Mouse (Mus musculus) bone marrow, adult 2 months (tissue): Measurements from ENCODE around the gene Zranb1. TPM values are rescaled to one million over a fixed set of nuclear protein-coding genes. Genes with fewer than 3 reads are reported as not detected.

Experiments
- H3K27ac ChIP-seq: fragments of 200-500 bp; 2 replicates; pipeline ENCODE4 v1.5.1; 2012; ENCODE audit warnings: low read depth, mild to moderate bottlenecking, control low read depth, inconsistent platforms, low read length; ENCODE audit not compliant: control insufficient read depth, poor library complexity, insufficient read depth
- H3K4me1 ChIP-seq: fragments of 200-500 bp; 2 replicates; pipeline ENCODE4 v1.6.1; 2011; ENCODE audit warnings: low read length; ENCODE audit not compliant: control insufficient read depth, insufficient read depth
- H3K4me3 ChIP-seq: fragments of 200-500 bp; replicated peaks from 2 replicates; pipeline ENCODE3; 2011; ENCODE audit warnings: mild to moderate bottlenecking, low read depth, low read length, control low read depth; ENCODE audit not compliant: control insufficient read depth
- CTCF ChIP-seq: fragments of 200-500 bp; IDR thresholded peaks from 2 replicates; pipeline ENCODE4 v1.5.1; 2011; ENCODE audit warnings: low read length, control low read depth; ENCODE audit not compliant: control insufficient read depth, insufficient read depth
- POLR2A ChIP-seq: fragments of 200-500 bp; IDR thresholded peaks from 2 replicates; pipeline ENCODE4 v1.6.1; 2011; ENCODE audit warnings: low read depth, mild to moderate bottlenecking, control low read depth, low read length, borderline replicate concordance; ENCODE audit not compliant: control insufficient read depth
- WGBS: fragments of 180-500 bp; shearing (Covaris S2); methylation state at CpG from one replicate; pipeline ENCODE4 v1.1.7; 2018; 5-methylcytosine and 5-hydroxymethylcytosine counted together
- polyA plus RNA-seq: library from polyadenylated mRNA; stranded (reverse); fragments of >200 nt; gene quantifications from 2 replicates; pipeline ENCODE4 v1.2.4, GENCODE M21; 2011; ENCODE audit warnings: low replicate concordance; ENCODE audit not compliant: missing spikeins, insufficient read depth, insufficient read length

Zranb1 gene
- polyA plus RNA-seq, 1 experiment: 50.2 TPM

DNA sequence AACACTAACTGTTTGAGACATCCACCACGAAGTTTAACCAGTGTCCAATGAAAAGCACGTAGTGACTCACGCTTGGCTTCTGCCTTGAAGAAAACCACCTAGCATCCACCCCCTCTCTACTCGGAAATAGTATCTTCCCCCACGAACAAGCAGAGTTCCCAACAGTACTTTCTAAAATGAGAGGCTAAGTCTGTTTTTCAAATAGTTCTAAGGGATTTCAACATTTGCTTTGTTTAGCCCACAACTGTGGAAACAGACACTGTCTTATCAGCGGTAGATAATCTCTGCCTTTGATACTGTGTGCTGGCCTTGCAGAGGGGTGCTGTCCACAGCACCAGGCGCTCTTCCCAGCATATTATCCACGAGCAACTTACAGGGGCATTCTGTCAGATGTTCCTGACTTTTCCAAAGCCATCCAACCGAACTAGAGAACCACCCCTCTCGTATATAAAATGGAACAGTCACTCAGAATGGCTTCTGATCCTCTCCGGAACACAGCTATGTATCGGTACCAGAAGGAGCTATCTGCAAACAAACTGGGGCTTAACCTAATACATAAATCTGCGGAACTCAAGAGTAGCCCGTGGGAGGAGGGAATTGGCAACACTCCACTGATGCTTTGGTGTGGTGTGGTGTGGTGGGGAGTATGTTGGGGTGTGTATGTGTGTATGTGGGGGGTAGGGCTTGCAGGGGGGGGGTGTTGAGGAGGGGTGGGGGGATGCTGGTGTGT is 81.9 kb downstream of the Zranb1 start:
- no peak overlapping the region for H3K4me3 ChIP-seq
- no peak for TF ChIP-seq CTCF
- no peak for TF ChIP-seq POLR2A
- no peak overlapping the region for H3K27ac ChIP-seq
- WGBS: 72% methylated on average over 14 of the region's 14 CpGs
- no peaks in the 10 kb centered on the region for H3K4me1 ChIP-seq

GRCm38 (mm10) chr7:133013923-133014322 is 83.0 kb downstream of the Zranb1 start:
- Histone ChIP-seq H3K4me3 (no peak overlapping the region), H3K27ac (no peak overlapping the region), H3K4me1 (no peaks in the 10 kb centered on the region)
- WGBS: 88% methylated on average over 10 of the region's 10 CpGs
- TF ChIP-seq CTCF (no peak), POLR2A (no peak)

- Histone ChIP-seq H3K27ac (no peak overlapping the region), H3K4me1 (no peaks in the 10 kb centered on the region), H3K4me3 (no peak overlapping the region)
- no peak for TF ChIP-seq POLR2A
- no peak for TF ChIP-seq CTCF
- WGBS: 90% methylated on average over 14 of the region's 14 CpGs
These were observed 83.7 kb downstream of the Zranb1 start for GRCm38 (mm10) chr7:133014631-133015030.

GRCm38 (mm10) chr7:133015416-133016070 is 84.6 kb downstream of the Zranb1 start:
- no peaks in the 10 kb centered on the region for H3K4me1 ChIP-seq
- 84% methylated on average over 7 of the region's 7 CpGs for whole genome bisulfite sequencing
- H3K27ac ChIP-seq: no peak overlapping the region
- TF ChIP-seq POLR2A (no peak), CTCF (no peak)
- H3K4me3 ChIP-seq: no peak overlapping the region

- TF ChIP-seq CTCF: no peak
- TF ChIP-seq POLR2A: no peak
- WGBS: 89% methylated on average over 7 of the region's 7 CpGs
- no peaks in the 10 kb centered on the region for H3K4me1 ChIP-seq
- no peak overlapping the region for H3K27ac ChIP-seq
- H3K4me3 ChIP-seq: no peak overlapping the region
These were observed 88.0 kb downstream of the Zranb1 start for GRCm38 (mm10) chr7:133018961-133019360.

DNA sequence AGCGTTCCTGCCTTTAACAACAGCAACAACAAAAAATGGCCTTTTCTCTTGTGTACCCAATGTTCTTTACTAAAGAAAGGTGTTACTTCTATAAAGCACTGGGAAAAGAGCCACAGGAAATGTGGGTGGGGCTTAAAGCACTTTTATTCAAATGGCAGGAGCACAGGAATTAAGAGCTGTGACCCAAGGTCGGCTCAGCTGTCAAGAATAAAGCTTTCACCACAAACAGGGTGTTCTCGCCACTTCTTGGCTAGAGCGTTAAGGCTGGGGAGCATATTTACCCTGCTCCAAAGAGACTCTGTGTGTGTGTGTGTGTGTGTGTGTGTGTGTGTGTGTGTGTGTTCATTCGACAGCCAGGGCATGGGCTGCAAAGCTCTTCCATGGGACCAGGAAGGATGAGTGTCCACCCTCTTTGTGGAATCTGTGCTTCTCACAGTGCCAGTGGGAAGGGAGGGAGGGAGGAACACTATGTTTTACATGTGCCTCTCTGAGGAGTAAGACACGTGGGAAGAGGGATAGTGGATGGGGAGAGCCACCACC is 88.6 kb downstream of the Zranb1 start:
- Histone ChIP-seq H3K4me1 (no peaks in the 10 kb centered on the region), H3K27ac (no peak overlapping the region), H3K4me3 (no peak overlapping the region)
- 59% methylated on average over 6 of the region's 6 CpGs for WGBS
- TF ChIP-seq CTCF (no peak), POLR2A (no peak)

DNA sequence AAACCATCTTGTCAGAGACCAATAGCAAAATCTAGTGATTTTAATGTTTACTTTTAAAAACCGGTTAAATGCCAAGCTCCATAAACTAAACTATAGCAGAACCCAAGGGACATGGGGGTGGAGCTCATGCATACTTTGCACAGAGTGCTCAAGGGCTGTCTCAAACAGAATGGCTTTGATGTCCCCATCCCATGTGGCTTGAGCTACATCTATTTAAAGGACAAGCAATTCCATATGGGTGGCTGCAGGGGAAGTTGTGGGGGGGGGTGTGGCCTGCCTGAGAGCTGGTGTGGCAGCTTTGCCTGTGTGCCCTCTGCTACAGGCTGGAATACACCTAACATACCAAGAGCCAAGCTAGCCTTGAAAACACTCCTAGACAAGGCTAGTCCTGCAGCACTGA is 93.8 kb downstream of the Zranb1 start:
- no peaks in the 10 kb centered on the region for H3K4me1 ChIP-seq
- no peak overlapping the region for H3K27ac ChIP-seq
- 67% methylated on average over 1 of the region's 1 CpGs for WGBS
- TF ChIP-seq POLR2A (no peak), CTCF (no peak)
- H3K4me3 ChIP-seq: no peak overlapping the region

DNA sequence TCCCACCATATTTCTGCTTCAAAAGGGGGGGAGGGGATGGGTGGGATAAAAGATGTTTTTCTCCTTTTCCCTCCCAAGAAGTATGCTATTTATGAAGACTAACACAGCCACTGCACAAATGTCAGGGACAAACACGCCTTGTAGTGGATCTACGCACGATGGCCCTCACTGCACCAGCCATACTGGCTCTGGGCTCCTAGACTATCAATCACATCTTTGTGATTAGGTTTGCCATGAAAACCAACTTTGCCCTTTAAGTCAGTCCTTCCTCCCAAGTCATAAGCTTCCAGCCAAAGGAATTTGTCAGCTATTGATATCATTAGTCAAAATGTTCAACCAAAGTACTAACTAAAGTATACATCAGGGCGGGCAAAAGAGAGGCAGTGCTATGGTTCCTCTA is 97.0 kb downstream of the Zranb1 start:
- Histone ChIP-seq H3K4me1 (no peaks in the 10 kb centered on the region), H3K4me3 (no peak overlapping the region), H3K27ac (no peak overlapping the region)
- 83% methylated on average over 4 of the region's 4 CpGs for WGBS
- no peak for TF ChIP-seq CTCF
- TF ChIP-seq POLR2A: no peak

GRCm38 (mm10) chr7:133029004-133029403 is 98.1 kb downstream of the Zranb1 start:
- TF ChIP-seq CTCF (no peak), POLR2A (no peak)
- H3K4me3 ChIP-seq: no peak overlapping the region
- 58% methylated on average over 8 of the region's 8 CpGs for WGBS
- H3K4me1 ChIP-seq: no peaks in the 10 kb centered on the region
- H3K27ac ChIP-seq: no peak overlapping the region
